Mouse (Mus musculus) telencephalon, adult 2 months (tissue): Measurements from ENCODE around the gene Slc34a3.
A peak's percentile ranks its signal among the peaks of the same experiment; 100 is the strongest.

ENCODE experiments used
- DNase-seq: peaks from one replicate; pipeline ENCODE4 v3.0.0-alpha.2; 2011; ENCODE audit warnings: low read depth, low spot score

Slc34a3 gene

GRCm38 (mm10) chr2:25224766-25225752 is 9.1 kb downstream of the Slc34a3 start:
- DNase-seq: peak; percentile 99

GRCm38 (mm10) chr2:25224492-25224765 is 9.7 kb downstream of the Slc34a3 start, which contains the start of gene Tubb4b:
Gene Tubb4b (minus strand): TSS chr2:25224702.
- no peak for DNase-seq

GRCm38 (mm10) chr2:25223681-25224491 is 10.3 kb downstream of the Slc34a3 start:
- peak; percentile 40 for DNase-seq

GRCm38 (mm10) chr2:25221331-25221772 is 12.8 kb downstream of the Slc34a3 start:
- DNase-seq: no peak

- no peak for DNase-seq
These were observed 15.7 kb downstream of the Slc34a3 start, which contains the start of gene Fam166a for GRCm38 (mm10) chr2:25218445-25218844. Gene Fam166a (plus strand): TSS chr2:25218745.

- no peak for DNase-seq
These were observed 16.5 kb downstream of the Slc34a3 start for GRCm38 (mm10) chr2:25217666-25218065.

GRCm38 (mm10) chr2:25214444-25214843 is 19.7 kb downstream of the Slc34a3 start, which contains the start of gene Stpg3:
Gene Stpg3 (minus strand): TSS chr2:25214637.
- DNase-seq: no peak

- no peak for DNase-seq
These were observed 20.8 kb downstream of the Slc34a3 start for GRCm38 (mm10) chr2:25213266-25213865.

GRCm38 (mm10) chr2:25211121-25211670 is 23.0 kb downstream of the Slc34a3 start, which contains the start of gene Nelfb:
Gene Nelfb (minus strand): TSS chr2:25211489.
- DNase-seq: peak; percentile 72

- no peak for DNase-seq
These were observed 23.5 kb downstream of the Slc34a3 start for GRCm38 (mm10) chr2:25210686-25211085.

GRCm38 (mm10) chr2:25207593-25207992 is 26.6 kb downstream of the Slc34a3 start:
- no peak for DNase-seq

GRCm38 (mm10) chr2:25203631-25204214 is 30.4 kb downstream of the Slc34a3 start:
- DNase-seq: no peak

GRCm38 (mm10) chr2:25200631-25201030 is 33.5 kb downstream of the Slc34a3 start:
- no peak for DNase-seq

GRCm38 (mm10) chr2:25197946-25198345 is 36.2 kb downstream of the Slc34a3 start:
- DNase-seq: no peak

- DNase-seq: no peak
These were observed 37.0 kb downstream of the Slc34a3 start for GRCm38 (mm10) chr2:25197191-25197590.

GRCm38 (mm10) chr2:25196172-25196954 is 37.8 kb downstream of the Slc34a3 start, which contains the start of gene Tor4a:
Gene Tor4a (minus strand): TSS chr2:25196886.
- DNase-seq: no peak

GRCm38 (mm10) chr2:25195211-25196156 is 38.7 kb downstream of the Slc34a3 start:
- no peak for DNase-seq

GRCm38 (mm10) chr2:25194486-25195171 is 39.5 kb downstream of the Slc34a3 start:
- DNase-seq: no peak
